Mouse (Mus musculus) thymus, adult 2 months (tissue): ENCODE results near the gene Cdon. TPM values are rescaled to one million over a fixed set of nuclear protein-coding genes. Genes with fewer than 3 reads are reported as not detected.
"Not testable (repeated sequence)": the region's sequence is repeated elsewhere in the genome, so short reads cannot be mapped to it uniquely, and the experiment has no call there.

ENCODE experiments used
- DNase-seq: peaks from one replicate; pipeline ENCODE4 v3.0.0; 2021
- H3K27ac ChIP-seq: fragments of 200-500 bp; 2 replicates; pipeline ENCODE4 v1.5.1; 2012; ENCODE audit warnings: low read length, control low read depth; ENCODE audit not compliant: control insufficient read depth, insufficient read depth
- H3K27me3 ChIP-seq: fragments of 200-500 bp; 2 replicates; pipeline ENCODE4 v1.6.1; 2012; ENCODE audit warnings: mild to moderate bottlenecking, low read length, moderate library complexity, mixed read lengths; ENCODE audit not compliant: control insufficient read depth, insufficient read depth
- H3K36me3 ChIP-seq: fragments of 200-500 bp; 2 replicates; pipeline ENCODE4 v1.6.1; 2012; ENCODE audit warnings: mild to moderate bottlenecking, low read length, moderate library complexity; ENCODE audit not compliant: control insufficient read depth, insufficient read depth
- H3K4me1 ChIP-seq: fragments of 200-500 bp; replicated peaks from 2 replicates; pipeline ENCODE4 v1.6.1; 2012; ENCODE audit warnings: low read length; ENCODE audit not compliant: control insufficient read depth, insufficient read depth
- H3K4me3 ChIP-seq: fragments of 200-500 bp; 2 replicates; pipeline ENCODE4 v1.5.1; 2012; ENCODE audit warnings: mild to moderate bottlenecking, low read length, control low read depth, moderate library complexity; ENCODE audit not compliant: control insufficient read depth, insufficient read depth
- CTCF ChIP-seq: fragments of 200-500 bp; IDR thresholded peaks from 2 replicates; pipeline ENCODE4 v1.5.1; 2012; ENCODE audit warnings: mild to moderate bottlenecking, control low read depth, low read length, moderate library complexity, borderline replicate concordance; ENCODE audit not compliant: control insufficient read depth, poor library complexity, insufficient read depth; ENCODE audit errors: extremely low read depth
- POLR2A ChIP-seq: fragments of 200-500 bp; IDR thresholded peaks from 2 replicates; pipeline ENCODE4 v1.6.1; 2012; ENCODE audit warnings: mild to moderate bottlenecking, low read length, control low read depth, moderate library complexity; ENCODE audit not compliant: control insufficient read depth, poor library complexity, insufficient read depth; ENCODE audit errors: extremely low read depth
- WGBS: fragments of 180-500 bp; shearing (Covaris S2); methylation state at CpG from one replicate; pipeline ENCODE4 v1.1.7; 2018; 5-methylcytosine and 5-hydroxymethylcytosine counted together
- polyA plus RNA-seq: library from polyadenylated mRNA; depleted of rRNA; stranded (reverse); fragments of >200 nt; gene quantifications from 2 replicates; pipeline ENCODE4 v1.2.3, GENCODE M21; 2012

The Cdon gene
- polyA plus RNA-seq, 1 experiment = 8.8 TPM

DNA sequence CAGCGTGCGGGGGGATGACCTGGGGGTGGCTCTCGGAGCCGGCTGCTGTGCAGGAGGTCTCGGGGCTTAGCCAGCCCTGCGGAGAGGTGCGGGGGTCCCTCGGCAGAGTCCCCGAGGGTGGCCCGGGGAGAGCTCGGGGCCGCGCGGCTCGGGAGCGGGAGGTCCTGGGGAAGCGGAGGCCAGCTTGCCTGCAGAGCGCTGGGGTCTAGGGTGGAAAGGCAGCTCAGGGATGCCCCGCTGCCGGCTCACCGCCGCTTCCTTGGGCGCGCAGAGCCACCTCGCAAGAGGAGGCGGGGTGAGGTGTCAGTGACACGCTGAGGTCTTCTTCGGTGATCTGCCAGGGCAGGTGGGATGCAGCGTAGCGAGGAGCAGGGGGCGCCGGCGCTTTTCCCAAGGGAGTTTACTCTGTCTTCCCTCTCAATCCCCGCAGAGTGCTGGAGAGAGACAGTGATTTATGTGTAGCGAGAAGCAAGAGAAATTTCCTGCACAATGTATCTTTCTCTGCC, 855 bp downstream of the Cdon start:
- Histone ChIP-seq H3K36me3 (no peaks in the 10 kb centered on the region), H3K27ac (peak overlapping the region; percentile 30; the same call in 1 of the 2 replicates), H3K27me3 (no peaks in the 10 kb centered on the region), H3K4me1 (peaks cover 3% of the 10 kb centered on the region; the same call in 1 of the 2 replicates), H3K4me3 (peak overlapping the region; percentile 77)
- DNase-seq = peak; percentile 68
- no peak for TF ChIP-seq POLR2A
- TF ChIP-seq CTCF = no peak
- under 1% methylated on average over 35 of the region's 35 CpGs for WGBS

GRCm38 (mm10) chr9:35422405-35422941, 1.5 kb downstream of the Cdon start:
- no peak for TF ChIP-seq CTCF
- TF ChIP-seq POLR2A = no peak
- DNase-seq = peak; percentile 2
- peaks cover 3% of the 10 kb centered on the region; the same call in 1 of the 2 replicates for H3K4me1 ChIP-seq
- WGBS = 19% methylated on average over 4 of the region's 4 CpGs
- no peaks in the 10 kb centered on the region for H3K36me3 ChIP-seq
- H3K27me3 ChIP-seq = no peaks in the 10 kb centered on the region
- H3K4me3 ChIP-seq = no peak overlapping the region
- no peak overlapping the region for H3K27ac ChIP-seq

- DNase-seq = peak; percentile 43
- Histone ChIP-seq H3K4me3 (no peak overlapping the region), H3K4me1 (peaks cover 3% of the 10 kb centered on the region; the same call in 1 of the 2 replicates), H3K27me3 (no peaks in the 10 kb centered on the region), H3K36me3 (no peaks in the 10 kb centered on the region), H3K27ac (no peak overlapping the region; the same call in 1 of the 2 replicates)
- 13% methylated on average over 4 of the region's 4 CpGs for WGBS
- TF ChIP-seq CTCF (no peak), POLR2A (no peak)
Observed at GRCm38 (mm10) chr9:35423265-35423664, 2.3 kb downstream of the Cdon start.

DNA sequence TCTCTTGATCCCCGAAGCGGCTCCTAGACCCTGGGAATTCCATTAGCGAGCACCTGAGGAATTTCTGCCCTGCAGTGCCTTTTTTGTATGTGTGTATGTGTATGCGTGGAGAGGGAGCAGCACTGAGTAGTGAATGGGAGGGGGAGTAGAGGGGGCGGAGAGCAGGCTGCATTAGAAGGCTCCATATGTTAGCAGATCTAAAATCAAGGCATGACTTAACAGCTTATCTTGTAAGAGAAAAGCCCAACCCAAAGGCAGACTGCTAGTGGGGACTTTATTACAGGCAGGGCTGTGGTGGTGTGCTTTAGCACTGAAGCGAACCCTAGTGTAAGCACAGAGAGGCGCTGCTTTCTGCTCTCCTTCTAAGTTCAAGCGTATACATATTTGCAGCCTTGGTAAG, 3.7 kb downstream of the Cdon start:
- 89% methylated on average over 8 of the region's 8 CpGs for WGBS
- Histone ChIP-seq H3K4me1 (peaks cover 3% of the 10 kb centered on the region; the same call in 1 of the 2 replicates), H3K36me3 (no peaks in the 10 kb centered on the region), H3K27ac (no peak overlapping the region), H3K4me3 (no peak overlapping the region), H3K27me3 (no peaks in the 10 kb centered on the region)
- DNase-seq = no peak
- TF ChIP-seq POLR2A (no peak), CTCF (no peak)

DNA sequence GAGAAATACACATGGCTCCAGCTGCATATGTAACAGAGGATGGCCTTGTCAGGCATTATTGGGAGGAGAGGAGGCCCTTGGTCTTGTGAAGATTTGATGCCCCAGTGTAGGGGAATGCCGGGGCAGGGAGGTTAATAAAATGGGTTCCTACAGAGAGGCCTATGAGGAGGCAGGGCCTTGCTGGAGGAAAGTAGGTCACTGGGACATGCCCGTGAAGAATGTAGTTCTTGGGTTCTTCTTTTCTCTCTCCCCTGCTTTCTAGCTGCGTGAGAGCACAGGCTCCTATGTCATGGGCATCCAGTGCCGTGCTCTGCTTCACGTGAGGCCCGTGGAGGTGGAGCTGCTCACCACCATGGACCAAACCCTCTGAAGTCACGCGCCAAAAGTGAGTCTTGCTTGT, 9.5 kb downstream of the Cdon start:
- no peak for DNase-seq
- TF ChIP-seq POLR2A (no peak), CTCF (no peak)
- 74% methylated on average over 8 of the region's 8 CpGs for WGBS
- H3K4me1 ChIP-seq = peaks cover 7% of the 10 kb centered on the region
- no peak overlapping the region for H3K4me3 ChIP-seq
- no peaks in the 10 kb centered on the region for H3K27me3 ChIP-seq
- H3K36me3 ChIP-seq = no peaks in the 10 kb centered on the region
- H3K27ac ChIP-seq = no peak overlapping the region

GRCm38 (mm10) chr9:35431396-35431795, 10.5 kb downstream of the Cdon start:
- H3K36me3 ChIP-seq = no peaks in the 10 kb centered on the region

DNA sequence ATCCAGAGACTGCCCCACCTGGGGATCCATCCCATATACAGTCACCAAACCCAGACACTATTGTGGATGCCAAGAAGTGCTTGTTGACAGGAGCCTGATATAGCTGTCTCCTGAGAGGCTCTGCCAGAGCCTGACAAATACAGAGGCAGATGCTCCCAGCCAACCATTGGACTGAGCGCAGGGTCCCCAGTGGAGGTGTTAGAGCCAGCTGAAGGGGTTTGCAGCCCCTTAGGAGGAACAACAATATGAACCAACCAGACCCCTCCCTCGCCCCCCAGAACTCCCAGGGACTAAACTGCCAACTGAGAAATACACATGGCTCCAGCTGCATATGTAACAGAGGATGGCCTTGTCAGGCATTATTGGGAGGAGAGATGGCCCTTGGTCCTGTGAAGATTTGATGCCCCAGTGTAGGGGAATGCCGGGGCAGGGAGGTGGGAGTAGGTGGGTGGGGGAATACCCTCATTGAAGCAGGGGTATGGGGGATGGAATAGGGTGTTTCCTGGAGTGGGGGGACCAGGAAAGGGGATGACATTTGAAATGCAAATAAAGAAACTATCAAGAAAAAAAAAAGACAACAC, 11.9 kb downstream of the Cdon start:
- not testable (repeated sequence) for H3K27ac ChIP-seq, H3K27me3 ChIP-seq, DNase-seq, H3K4me3 ChIP-seq, H3K4me1 ChIP-seq, H3K36me3 ChIP-seq
- 85% methylated on average over 3 of the region's 3 CpGs for WGBS

More at GRCm38 (mm10) chr9:35431396-35431795, 10.5 kb downstream of the Cdon start:
- no peak overlapping the region for H3K27ac ChIP-seq
- H3K27me3 ChIP-seq = no peaks in the 10 kb centered on the region
- peaks cover 7% of the 10 kb centered on the region for H3K4me1 ChIP-seq
- 92% methylated on average over 6 of the region's 6 CpGs for WGBS
- DNase-seq = no peak
- no peak overlapping the region for H3K4me3 ChIP-seq
- no peak for TF ChIP-seq CTCF
- TF ChIP-seq POLR2A = no peak
